Mouse (Mus musculus) kidney, postnatal 25 days (tissue): ENCODE measurements around the gene Fcmr.

Experiments used
- DNase-seq, 2 experiments: peaks; one replicate each; pipeline ENCODE4 v3.0.0; 2021; ENCODE audit warnings: mixed read lengths in 2 of 2

The Fcmr gene

GRCm38 (mm10) chr1:130864238-130864637, 1.2 kb upstream of the Fcmr start:
- no peak for DNase-seq

GRCm38 (mm10) chr1:130864741-130865140, 728 bp upstream of the Fcmr start:
- no peak for DNase-seq

- DNase-seq = no peak
Observed at GRCm38 (mm10) chr1:130872912-130873311, 7.4 kb downstream of the Fcmr start.

GRCm38 (mm10) chr1:130875139-130875538, 9.7 kb downstream of the Fcmr start:
- peak; percentile 60 for DNase-seq

GRCm38 (mm10) chr1:130875910-130876309, 10.4 kb downstream of the Fcmr start:
- DNase-seq = no peak

GRCm38 (mm10) chr1:130876931-130877509, 11.6 kb downstream of the Fcmr start:
- DNase-seq = peak in 1 of 2 experiments; percentile 75

GRCm38 (mm10) chr1:130877889-130878614, 12.6 kb downstream of the Fcmr start:
- peak; percentile 50 to 72 for DNase-seq

GRCm38 (mm10) chr1:130879927-130880326, 14.5 kb downstream of the Fcmr start:
- no peak for DNase-seq

GRCm38 (mm10) chr1:130883146-130883545, 17.7 kb downstream of the Fcmr start:
- no peak for DNase-seq

GRCm38 (mm10) chr1:130887354-130887753, 21.9 kb downstream of the Fcmr start, which contains the start of gene Il24:
Gene Il24 (minus strand): TSS chr1:130887454.
- DNase-seq = no peak

- DNase-seq = no peak
Observed at GRCm38 (mm10) chr1:130892446-130892845, 27.0 kb downstream of the Fcmr start.

GRCm38 (mm10) chr1:130893329-130894040, 28.0 kb downstream of the Fcmr start:
- no peak for DNase-seq

GRCm38 (mm10) chr1:130894468-130894867, 29.0 kb downstream of the Fcmr start:
- no peak for DNase-seq

GRCm38 (mm10) chr1:130902505-130902904, 37.0 kb downstream of the Fcmr start:
- DNase-seq = no peak

- DNase-seq = no peak
Observed at GRCm38 (mm10) chr1:130911401-130912010, 46.0 kb downstream of the Fcmr start, which contains the start of gene Il20. Gene Il20 (minus strand): TSS chr1:130911451.

- no peak for DNase-seq
Observed at GRCm38 (mm10) chr1:130918323-130918980, 53.0 kb downstream of the Fcmr start.

- no peak for DNase-seq
Observed at GRCm38 (mm10) chr1:130926484-130926883, 61.0 kb downstream of the Fcmr start.
